Mouse (Mus musculus) heart, embryonic 12.5 days (tissue): Measurements from ENCODE around the gene Arl14. TPM values are rescaled to one million over a fixed set of nuclear protein-coding genes. Genes with fewer than 3 reads are reported as not detected.

Source experiments
- ATAC-seq: fragments of 200-750 bp; cut with Nextera tagmentation; 2 replicates; pipeline ENCODE4 v1.8.0; 2017; ENCODE audit warnings: moderate TSS enrichment, moderate library complexity; ENCODE audit not compliant: insufficient number of reproducible peaks, low FRiP score
- H3K27ac ChIP-seq: fragments of 300-500 bp; sonication (generic); 2 replicates; pipeline ENCODE4 v1.5.1; 2016; ENCODE audit warnings: mild to moderate bottlenecking, moderate library complexity; ENCODE audit not compliant: poor library complexity, severe bottlenecking
- H3K27me3 ChIP-seq: fragments of 300-500 bp; sonication (generic); replicated peaks from 2 replicates; pipeline ENCODE4 v1.6.1; 2016; ENCODE audit warnings: mild to moderate bottlenecking, moderate library complexity
- H3K36me3 ChIP-seq: fragments of 300-500 bp; sonication (generic); 2 replicates; pipeline ENCODE4 v1.6.1; 2016; ENCODE audit warnings: mild to moderate bottlenecking, moderate library complexity
- H3K4me1 ChIP-seq: fragments of 300-500 bp; sonication (generic); replicated peaks from 2 replicates; pipeline ENCODE4 v1.6.1; 2016; ENCODE audit warnings: mild to moderate bottlenecking
- H3K4me2 ChIP-seq: fragments of 300-500 bp; sonication (generic); 2 replicates; pipeline ENCODE4 v1.6.1; 2016; ENCODE audit warnings: mild to moderate bottlenecking, moderate library complexity
- H3K4me3 ChIP-seq: fragments of 300-500 bp; sonication (generic); 2 replicates; pipeline ENCODE4 v1.5.1; 2016; ENCODE audit warnings: mild to moderate bottlenecking
- H3K9ac ChIP-seq: fragments of 300-500 bp; sonication (generic); 2 replicates; pipeline ENCODE4 v1.6.1; 2016; ENCODE audit warnings: mild to moderate bottlenecking, moderate library complexity
- H3K9me3 ChIP-seq: fragments of 300-500 bp; sonication (generic); replicated peaks from 2 replicates; pipeline ENCODE4 v1.6.1; 2016; ENCODE audit warnings: mild to moderate bottlenecking, moderate library complexity
- WGBS: fragments of 180-500 bp; shearing (Covaris S2); methylation state at CpG from one replicate; pipeline ENCODE4 v1.1.7; 2016; 5-methylcytosine and 5-hydroxymethylcytosine counted together
- polyA plus RNA-seq: library from polyadenylated mRNA; unstranded; fragments of >200 nt; fragmentation: Nextera tagmentation; extraction: Ambion mirVana; gene quantifications from 2 replicates; pipeline ENCODE4 v1.2.1, GENCODE M21; 2016

Arl14 gene
- not detected in 2 replicates for polyA plus RNA-seq

GRCm38 (mm10) chr3:69221806-69222501 lies at the start of gene Arl14:
Arl14 (plus strand) TSS chr3:69222419.
- H3K9me3 ChIP-seq, result no peaks in the 10 kb centered on the region
- H3K4me3 ChIP-seq, result no peak within 1 kb of the TSS
- H3K27me3 ChIP-seq, result no peaks in the 10 kb centered on the region
- 62% methylated on average over 8 of the region's 8 CpGs for WGBS
- H3K4me1 ChIP-seq, result peaks cover 8% of the 10 kb centered on the region
- H3K27ac ChIP-seq, result no peak within 1 kb of the TSS
- no peak within 1 kb of the TSS for H3K9ac ChIP-seq
- no peaks in the 10 kb centered on the region for H3K36me3 ChIP-seq
- no peak for ATAC-seq
- H3K4me2 ChIP-seq, result no peak within 1 kb of the TSS

- H3K27ac ChIP-seq, result no peak overlapping the region
- H3K4me3 ChIP-seq, result no peak overlapping the region
- H3K9me3 ChIP-seq, result no peaks in the 10 kb centered on the region
- H3K36me3 ChIP-seq, result no peaks in the 10 kb centered on the region
- WGBS, result 13% methylated on average over 1 of the region's 1 CpGs
- no peak overlapping the region for H3K4me2 ChIP-seq
- ATAC-seq, result no peak
- no peaks in the 10 kb centered on the region for H3K27me3 ChIP-seq
- H3K9ac ChIP-seq, result no peak overlapping the region
- no peaks in the 10 kb centered on the region for H3K4me1 ChIP-seq
These were observed 47.0 kb upstream of the Arl14 start for GRCm38 (mm10) chr3:69175229-69175628.

- Histone ChIP-seq H3K36me3 (no peaks in the 10 kb centered on the region), H3K27ac (no peak overlapping the region), H3K4me1 (no peaks in the 10 kb centered on the region), H3K27me3 (no peaks in the 10 kb centered on the region), H3K4me2 (no peak overlapping the region), H3K4me3 (no peak overlapping the region), H3K9me3 (no peaks in the 10 kb centered on the region), H3K9ac (no peak overlapping the region)
- ATAC-seq, result no peak
- 83% methylated on average over 15 of the region's 15 CpGs for WGBS
These were observed 44.9 kb upstream of the Arl14 start for GRCm38 (mm10) chr3:69177168-69177797.

GRCm38 (mm10) chr3:69177914-69178313 lies 44.3 kb upstream of the Arl14 start:
- H3K4me1 ChIP-seq, result no peaks in the 10 kb centered on the region
- no peak overlapping the region for H3K4me2 ChIP-seq
- no peak for ATAC-seq
- no peak overlapping the region for H3K27ac ChIP-seq
- no peaks in the 10 kb centered on the region for H3K9me3 ChIP-seq
- no peaks in the 10 kb centered on the region for H3K36me3 ChIP-seq
- H3K9ac ChIP-seq, result no peak overlapping the region
- no peak overlapping the region for H3K4me3 ChIP-seq
- no peaks in the 10 kb centered on the region for H3K27me3 ChIP-seq

GRCm38 (mm10) chr3:69178365-69179004 lies 43.7 kb upstream of the Arl14 start:
- no peaks in the 10 kb centered on the region for H3K36me3 ChIP-seq
- ATAC-seq, result no peak
- 77% methylated on average over 14 of the region's 14 CpGs for WGBS

GRCm38 (mm10) chr3:69181531-69181930 lies 40.7 kb upstream of the Arl14 start:
- WGBS, result 65% methylated on average over 8 of the region's 8 CpGs

More at GRCm38 (mm10) chr3:69178365-69179004, 43.7 kb upstream of the Arl14 start:
- Histone ChIP-seq H3K9ac (no peak overlapping the region), H3K4me1 (no peaks in the 10 kb centered on the region), H3K9me3 (no peaks in the 10 kb centered on the region), H3K27me3 (no peaks in the 10 kb centered on the region), H3K4me3 (no peak overlapping the region), H3K27ac (no peak overlapping the region), H3K4me2 (no peak overlapping the region)

GRCm38 (mm10) chr3:69182225-69182624 lies 40.0 kb upstream of the Arl14 start:
- Histone ChIP-seq H3K9ac (no peak overlapping the region), H3K4me1 (no peaks in the 10 kb centered on the region; the same call in 1 of the 2 replicates), H3K9me3 (no peaks in the 10 kb centered on the region), H3K36me3 (no peaks in the 10 kb centered on the region), H3K4me2 (no peak overlapping the region), H3K4me3 (no peak overlapping the region), H3K27me3 (no peaks in the 10 kb centered on the region), H3K27ac (no peak overlapping the region)
- no peak for ATAC-seq

More at GRCm38 (mm10) chr3:69181531-69181930, 40.7 kb upstream of the Arl14 start:
- Histone ChIP-seq H3K9ac (no peak overlapping the region), H3K36me3 (no peaks in the 10 kb centered on the region), H3K4me1 (no peaks in the 10 kb centered on the region), H3K9me3 (no peaks in the 10 kb centered on the region), H3K27ac (no peak overlapping the region), H3K4me2 (no peak overlapping the region), H3K4me3 (no peak overlapping the region), H3K27me3 (no peaks in the 10 kb centered on the region)
- ATAC-seq, result no peak

- Histone ChIP-seq H3K36me3 (no peaks in the 10 kb centered on the region), H3K27ac (no peak overlapping the region), H3K4me3 (no peak overlapping the region), H3K9ac (no peak overlapping the region), H3K27me3 (no peaks in the 10 kb centered on the region), H3K4me1 (no peaks in the 10 kb centered on the region; the same call in 1 of the 2 replicates), H3K9me3 (no peaks in the 10 kb centered on the region), H3K4me2 (no peak overlapping the region)
- ATAC-seq, result no peak
- WGBS, result 81% methylated on average over 7 of the region's 7 CpGs
These were observed 37.0 kb upstream of the Arl14 start for GRCm38 (mm10) chr3:69185244-69185643.

GRCm38 (mm10) chr3:69186031-69186430 lies 36.2 kb upstream of the Arl14 start:
- Histone ChIP-seq H3K36me3 (no peaks in the 10 kb centered on the region), H3K9ac (no peak overlapping the region), H3K9me3 (no peaks in the 10 kb centered on the region), H3K27me3 (no peaks in the 10 kb centered on the region), H3K4me1 (no peaks in the 10 kb centered on the region; the same call in 1 of the 2 replicates), H3K27ac (no peak overlapping the region), H3K4me2 (no peak overlapping the region), H3K4me3 (no peak overlapping the region)
- WGBS, result 64% methylated on average over 4 of the region's 4 CpGs
- no peak for ATAC-seq

GRCm38 (mm10) chr3:69186643-69187042 lies 35.6 kb upstream of the Arl14 start:
- Histone ChIP-seq H3K27ac (no peak overlapping the region), H3K36me3 (no peaks in the 10 kb centered on the region), H3K9me3 (no peaks in the 10 kb centered on the region), H3K4me1 (no peaks in the 10 kb centered on the region; the same call in 1 of the 2 replicates), H3K4me2 (no peak overlapping the region), H3K9ac (no peak overlapping the region), H3K27me3 (no peaks in the 10 kb centered on the region), H3K4me3 (no peak overlapping the region)
- ATAC-seq, result no peak
- 55% methylated on average over 16 of the region's 16 CpGs for WGBS

- no peak for ATAC-seq
- Histone ChIP-seq H3K9ac (no peak overlapping the region), H3K27ac (no peak overlapping the region), H3K27me3 (no peaks in the 10 kb centered on the region), H3K4me3 (no peak overlapping the region), H3K4me1 (no peaks in the 10 kb centered on the region; the same call in 1 of the 2 replicates), H3K4me2 (no peak overlapping the region), H3K36me3 (no peaks in the 10 kb centered on the region), H3K9me3 (no peaks in the 10 kb centered on the region)
- WGBS, result 84% methylated on average over 3 of the region's 3 CpGs
These were observed 29.2 kb upstream of the Arl14 start for GRCm38 (mm10) chr3:69192995-69193394.
